Mouse (Mus musculus) embryo, embryonic 10.5 days (tissue): ENCODE data around the gene Tmem127.
"Not testable (repeated sequence)": the region's sequence is repeated elsewhere in the genome, so short reads cannot be mapped to it uniquely, and the experiment has no call there.

ENCODE experiments used
- DNase-seq: peaks from one replicate; pipeline ENCODE4 v3.0.0-alpha.2; 2015; ENCODE audit warnings: low spot score

Gene Tmem127

DNA sequence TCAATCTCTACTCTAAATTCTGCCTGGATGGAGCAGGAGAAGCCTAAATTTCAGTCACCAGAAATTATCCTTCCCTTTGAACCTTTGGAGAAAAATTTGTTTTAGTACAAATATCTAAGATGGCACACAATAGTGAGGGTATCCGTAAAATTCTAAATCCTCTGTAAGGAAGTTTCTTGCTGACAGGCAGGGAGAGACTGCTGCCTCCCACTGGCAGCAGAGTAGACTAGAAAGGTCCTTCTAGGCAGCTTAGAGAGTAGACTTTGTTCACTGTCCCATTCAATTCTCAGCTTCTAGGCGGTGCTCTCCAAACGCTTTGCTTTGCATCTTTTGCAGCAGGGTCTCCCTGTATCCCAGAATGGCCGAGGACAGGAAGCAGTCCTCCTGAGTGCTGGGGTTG is 20.1 kb downstream of the Tmem127 start:
- DNase-seq, result no peak

- peak; percentile 98 for DNase-seq
Measured at GRCm38 (mm10) chr2:127269491-127270299, 22.0 kb downstream of the Tmem127 start, which contains the start of gene Stard7. Gene Stard7, plus strand, starts transcription at chr2:127270218.

GRCm38 (mm10) chr2:127270300-127271041 is 22.8 kb downstream of the Tmem127 start:
- DNase-seq, result peak; percentile 90

DNA sequence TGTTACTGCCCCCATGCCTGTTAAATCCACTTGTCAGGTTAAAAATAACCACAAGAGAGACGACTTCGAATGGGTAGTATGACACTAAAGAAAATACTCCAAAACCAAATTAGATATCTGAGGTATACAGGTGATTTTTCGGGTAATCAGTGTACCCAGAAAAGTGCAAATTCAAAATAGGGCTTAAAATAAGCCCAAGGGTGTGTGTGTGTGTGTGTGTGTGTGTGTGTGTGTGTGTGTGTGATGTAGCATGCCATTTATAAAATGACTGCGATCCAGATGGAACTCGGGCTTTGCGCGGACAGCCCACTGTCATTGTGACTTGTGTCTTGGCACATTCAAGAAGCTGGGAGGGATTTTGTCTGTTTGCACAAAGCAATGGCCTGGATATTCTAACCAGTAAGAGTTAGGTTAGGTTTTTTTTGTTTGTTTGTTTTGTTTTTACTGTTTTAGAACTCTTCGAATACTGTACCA is 23.4 kb downstream of the Tmem127 start:
- DNase-seq, result peak; percentile 40

- not testable (repeated sequence) for DNase-seq
Measured at GRCm38 (mm10) chr2:127272049-127272448, 24.3 kb downstream of the Tmem127 start.

DNA sequence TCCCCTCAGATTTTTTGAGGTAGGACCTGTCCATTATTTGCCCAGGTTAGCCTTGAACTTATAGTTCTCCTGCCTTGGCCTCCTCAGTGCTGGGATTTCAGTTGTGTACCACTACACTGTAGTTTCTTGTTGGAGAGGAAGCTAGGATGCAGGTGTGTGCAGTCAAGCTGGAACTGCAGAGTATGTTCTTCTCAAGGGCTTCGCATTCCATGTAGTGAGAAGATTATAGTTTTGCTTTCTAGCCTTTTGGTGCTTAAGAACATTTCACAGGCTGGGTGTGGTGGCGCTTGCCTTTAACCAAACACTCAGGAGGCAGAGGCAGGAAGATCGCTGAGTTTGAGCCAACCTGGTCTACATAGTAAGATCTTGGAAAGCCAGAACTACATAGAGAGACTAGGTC is 25.1 kb downstream of the Tmem127 start:
- no peak for DNase-seq

GRCm38 (mm10) chr2:127274590-127274989 is 26.9 kb downstream of the Tmem127 start:
- no peak for DNase-seq

- no peak for DNase-seq
Measured at GRCm38 (mm10) chr2:127275551-127276320, 28.0 kb downstream of the Tmem127 start.

DNA sequence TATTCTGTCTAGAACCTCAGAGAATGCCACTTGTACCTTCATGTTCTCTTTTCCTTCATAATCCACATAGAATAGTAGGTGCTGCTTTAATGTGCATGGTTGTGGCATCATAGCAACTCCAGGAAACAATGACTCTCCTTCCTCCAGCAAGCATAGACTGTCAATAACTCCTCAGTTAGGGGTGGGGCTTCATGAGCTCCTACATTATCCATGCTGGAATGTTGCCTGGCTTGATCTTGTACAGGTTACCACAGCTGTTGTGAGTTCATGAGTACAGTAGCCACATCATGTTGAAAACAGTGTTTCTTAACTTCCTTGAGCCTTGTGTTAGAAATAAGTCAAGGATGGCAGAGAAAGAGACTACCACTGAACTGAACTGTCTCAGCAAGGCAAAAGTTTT is 30.5 kb downstream of the Tmem127 start:
- DNase-seq, result no peak

GRCm38 (mm10) chr2:127292250-127292649 is 44.5 kb downstream of the Tmem127 start:
- DNase-seq, result no peak

- DNase-seq, result no peak
Measured at GRCm38 (mm10) chr2:127297001-127297805, 49.5 kb downstream of the Tmem127 start.

- peak; percentile 12 for DNase-seq
Measured at GRCm38 (mm10) chr2:127298056-127298455, 50.3 kb downstream of the Tmem127 start.

- DNase-seq, result no peak
Measured at GRCm38 (mm10) chr2:127300701-127301100, 53.0 kb downstream of the Tmem127 start.

GRCm38 (mm10) chr2:127301883-127302282 is 54.2 kb downstream of the Tmem127 start:
- DNase-seq, result no peak

DNA sequence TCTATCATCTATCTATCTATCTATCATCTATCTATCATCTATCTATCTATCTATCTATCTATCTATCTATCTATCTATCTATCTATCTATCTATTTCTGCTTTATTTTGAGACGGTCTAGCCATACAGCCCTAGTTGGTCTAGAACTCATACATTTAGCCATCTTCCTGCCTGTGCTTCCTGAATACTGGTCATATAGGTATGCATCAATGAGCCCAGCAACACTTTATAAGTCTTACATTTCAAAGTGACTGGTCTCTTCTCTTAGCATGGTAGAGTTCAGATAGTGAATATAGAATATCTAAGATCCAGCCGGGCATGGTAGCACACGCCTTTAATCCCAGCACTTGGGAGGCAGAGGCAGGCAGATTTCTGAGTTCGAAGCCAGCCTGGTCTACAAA is 56.5 kb downstream of the Tmem127 start:
- not testable (repeated sequence) for DNase-seq

DNA sequence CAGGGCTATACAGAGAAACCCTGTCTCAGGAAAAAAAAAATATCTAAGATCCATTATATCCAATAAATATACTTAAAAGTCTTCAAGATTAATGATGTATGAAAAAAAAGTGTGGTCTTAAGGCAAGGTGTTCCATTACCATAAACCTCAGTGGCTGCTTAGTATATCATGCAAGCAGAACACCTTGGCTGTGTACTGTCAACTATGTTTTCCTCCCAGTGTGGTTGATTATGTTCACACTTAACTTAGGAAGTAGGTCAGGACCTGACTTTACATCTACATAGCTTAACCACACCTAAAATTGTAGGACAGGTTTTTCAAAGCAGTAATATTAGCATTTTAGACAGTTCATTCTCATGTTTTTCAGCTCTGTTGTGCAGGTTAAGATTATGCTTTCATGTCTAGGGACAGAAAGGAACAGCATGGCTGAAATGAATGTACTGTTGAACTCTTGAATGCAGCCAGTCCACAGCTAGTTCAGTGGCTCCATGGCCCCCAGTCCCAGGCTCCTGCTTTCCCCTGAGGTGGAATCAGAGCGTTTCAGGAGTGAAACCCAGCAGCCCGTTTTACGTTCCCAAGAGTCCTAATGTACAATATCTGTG is 57.0 kb downstream of the Tmem127 start:
- no peak for DNase-seq

DNA sequence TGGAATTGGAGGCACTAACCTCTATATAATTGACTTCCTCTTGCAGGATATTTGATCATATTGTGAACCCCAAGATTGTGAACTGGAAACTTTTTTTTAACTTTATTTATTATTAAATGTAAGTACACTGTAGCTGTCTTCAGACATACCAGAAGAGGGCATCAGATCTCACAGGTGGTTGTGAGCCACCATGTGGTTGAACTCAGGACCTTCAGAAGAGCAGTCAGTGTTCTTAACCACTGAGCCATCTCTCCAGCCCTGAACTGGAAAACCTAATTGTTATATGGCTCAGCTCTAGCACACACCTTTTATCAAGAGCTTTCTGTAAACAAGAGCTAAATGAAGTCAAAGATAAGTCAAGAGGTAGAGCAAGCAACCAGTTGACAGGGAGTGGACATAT is 58.4 kb downstream of the Tmem127 start:
- no peak for DNase-seq

DNA sequence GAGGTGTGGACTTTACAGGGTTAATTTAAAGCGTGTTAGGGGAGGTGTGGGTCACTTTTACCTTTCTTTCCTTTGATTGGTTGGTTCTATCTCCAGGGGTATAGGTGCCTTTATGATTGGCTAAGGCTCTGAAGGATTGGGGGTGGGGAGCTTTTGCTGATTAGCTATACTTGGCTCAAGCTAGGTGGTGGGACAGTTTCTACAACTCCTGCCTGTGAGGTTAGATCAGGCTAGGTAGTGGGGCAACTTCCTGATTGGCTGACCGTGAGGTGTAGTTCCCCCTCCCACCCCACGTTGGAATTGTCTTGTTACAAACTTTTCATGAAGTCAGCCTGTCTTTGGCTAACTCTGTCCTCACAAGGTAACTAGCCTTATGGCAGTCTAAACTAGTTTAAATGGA is 59.5 kb downstream of the Tmem127 start:
- no peak for DNase-seq

DNA sequence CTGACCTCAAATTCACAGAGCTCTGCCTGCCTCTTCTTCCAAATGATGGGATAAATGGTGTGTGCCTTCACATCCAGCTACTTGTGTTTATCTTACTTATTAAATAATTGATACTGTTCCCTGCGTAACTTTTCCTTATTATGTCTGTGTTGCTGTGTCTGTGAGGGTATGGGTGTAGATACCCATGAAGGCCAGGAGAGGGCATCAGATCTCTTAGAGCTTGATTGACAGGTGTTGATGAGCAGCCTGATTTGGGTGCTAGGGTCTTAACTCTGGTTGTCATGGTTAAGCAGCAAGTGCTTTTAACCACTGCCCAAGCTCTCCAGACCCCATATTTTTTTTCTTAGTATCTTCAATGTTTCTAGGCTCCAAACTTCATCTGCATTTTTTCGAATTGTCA is 61.0 kb downstream of the Tmem127 start:
- DNase-seq, result peak; percentile 24

DNA sequence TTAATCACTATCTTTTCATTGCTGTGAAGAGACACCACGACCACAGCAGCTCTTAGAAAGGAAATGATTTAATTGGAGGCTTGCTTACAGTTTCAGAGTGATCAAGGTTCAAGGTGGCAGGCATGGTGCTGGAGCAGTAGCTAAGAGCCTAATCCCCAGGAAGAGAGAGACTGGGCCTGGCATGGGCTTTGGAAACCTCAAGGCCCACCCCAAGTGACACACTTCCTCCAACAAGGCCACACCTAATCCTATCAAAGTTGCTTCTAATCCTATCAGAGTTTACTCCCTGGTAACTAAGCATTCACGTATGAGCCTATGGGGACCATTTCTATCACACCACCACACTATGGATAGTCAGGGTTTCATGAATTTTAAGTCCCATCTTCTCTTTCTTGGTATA is 62.5 kb downstream of the Tmem127 start:
- DNase-seq, result no peak

DNA sequence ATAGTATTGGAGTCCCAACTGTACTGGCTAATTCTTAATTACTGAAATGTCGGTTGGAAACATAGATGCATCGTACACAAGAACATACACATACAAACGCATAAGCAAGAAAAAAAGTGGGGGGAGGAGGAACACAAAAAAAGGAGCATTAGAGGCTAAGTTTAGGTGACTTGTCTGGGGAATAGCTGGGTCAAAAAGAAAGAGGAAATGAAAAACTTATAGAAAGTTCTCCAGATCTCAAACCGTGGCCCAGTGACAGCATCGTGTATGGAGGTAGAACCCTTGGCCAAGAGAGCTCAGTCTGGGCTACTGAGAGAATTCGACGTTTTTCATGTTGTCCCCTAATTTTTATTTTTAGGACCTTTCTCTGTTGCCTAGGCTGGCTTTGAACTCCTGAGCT is 63.0 kb downstream of the Tmem127 start:
- no peak for DNase-seq
